Mouse (Mus musculus) stomach, embryonic 14.5 days (tissue): ENCODE results near the gene Taar5. TPM values are rescaled to one million over a fixed set of nuclear protein-coding genes. Genes with fewer than 3 reads are reported as not detected.

Source experiments
- ATAC-seq: fragments of 200-750 bp; cut with Nextera tagmentation; 2 replicates; pipeline ENCODE4 v1.8.0; 2017; ENCODE audit warnings: low read depth, moderate TSS enrichment; ENCODE audit not compliant: insufficient number of reproducible peaks, insufficient read depth, low FRiP score
- H3K27ac ChIP-seq: fragments of 300-500 bp; sonication (generic); 2 replicates; pipeline ENCODE4 v1.5.1; 2014; ENCODE audit warnings: mild to moderate bottlenecking, low read length, moderate library complexity, mixed read lengths
- H3K27me3 ChIP-seq: fragments of 300-500 bp; sonication (generic); 2 replicates; pipeline ENCODE4 v1.6.1; 2014; ENCODE audit warnings: low read length, control low read depth, mixed read lengths; ENCODE audit not compliant: control insufficient read depth, insufficient read depth
- H3K36me3 ChIP-seq: fragments of 300-500 bp; sonication (generic); 2 replicates; pipeline ENCODE4 v1.6.1; 2014; ENCODE audit warnings: mild to moderate bottlenecking, control low read depth, low read length, moderate library complexity, mixed read lengths; ENCODE audit not compliant: control insufficient read depth, insufficient read depth
- H3K4me1 ChIP-seq: fragments of 300-500 bp; sonication (generic); 2 replicates; pipeline ENCODE4 v1.6.1; 2014; ENCODE audit warnings: low read length, control low read depth, mixed read lengths; ENCODE audit not compliant: control insufficient read depth, insufficient read depth
- H3K4me2 ChIP-seq: fragments of 300-500 bp; sonication (generic); replicated peaks from 2 replicates; pipeline ENCODE4 v1.6.1; 2014; ENCODE audit warnings: low read depth, low read length, control low read depth
- H3K4me3 ChIP-seq: fragments of 300-500 bp; sonication (generic); 2 replicates; pipeline ENCODE4 v1.5.1; 2014; ENCODE audit warnings: low read depth, low read length, control low read depth
- H3K9ac ChIP-seq: fragments of 300-500 bp; sonication (generic); replicated peaks from 2 replicates; pipeline ENCODE4 v1.6.1; 2014; ENCODE audit warnings: low read depth, mild to moderate bottlenecking, control low read depth, low read length, moderate library complexity, mixed read lengths
- H3K9me3 ChIP-seq: fragments of 300-500 bp; sonication (generic); 2 replicates; pipeline ENCODE4 v1.6.1; 2016; ENCODE audit warnings: low read depth, low read length, control low read depth; ENCODE audit not compliant: control insufficient read depth
- WGBS: fragments of 180-500 bp; shearing (Covaris S2); extraction: QIAGEN DNeasy Blood & Tissue Kit; methylation state at CpG from one replicate; pipeline ENCODE4 v1.1.7; 2014; 5-methylcytosine and 5-hydroxymethylcytosine counted together
- polyA plus RNA-seq: library from polyadenylated mRNA; unstranded; fragments of >200 nt; fragmentation: Nextera tagmentation; extraction: Ambion mirVana; gene quantifications from 2 replicates; pipeline ENCODE4 v1.2.1, GENCODE M21; 2014

Gene Taar5
- polyA plus RNA-seq, 1 experiment from 2014 or later: not detected

GRCm38 (mm10) chr10:23986419-23986818 is 15.9 kb downstream of the Taar5 start:
- H3K27me3 ChIP-seq: no peaks in the 10 kb centered on the region
- H3K36me3 ChIP-seq: no peaks in the 10 kb centered on the region
- WGBS: 78% methylated on average over 5 of the region's 5 CpGs
- H3K27ac ChIP-seq: no peak overlapping the region
- H3K9me3 ChIP-seq: no peaks in the 10 kb centered on the region
- no peaks in the 10 kb centered on the region for H3K4me1 ChIP-seq
- H3K4me3 ChIP-seq: no peak overlapping the region
- no peak overlapping the region for H3K4me2 ChIP-seq
- no peak for ATAC-seq
- no peak overlapping the region for H3K9ac ChIP-seq

GRCm38 (mm10) chr10:23993381-23993780 is 22.9 kb downstream of the Taar5 start, which contains the start of gene Taar7a:
Gene Taar7a (minus strand): TSS chr10:23993481.
- no peaks in the 10 kb centered on the region for H3K4me1 ChIP-seq
- 87% methylated on average over 3 of the region's 3 CpGs for WGBS
- no peak for ATAC-seq

GRCm38 (mm10) chr10:23999639-24000038 is 29.1 kb downstream of the Taar5 start, which contains the start of gene Taar7b:
Gene Taar7b (plus strand): TSS chr10:23999939.
- 68% methylated on average over 1 of the region's 1 CpGs for WGBS
- no peak for ATAC-seq
- H3K4me3 ChIP-seq: no peak within 1 kb of the TSS
- H3K27ac ChIP-seq: no peak within 1 kb of the TSS
- no peaks in the 10 kb centered on the region for H3K27me3 ChIP-seq
- no peaks in the 10 kb centered on the region for H3K36me3 ChIP-seq
- no peak within 1 kb of the TSS for H3K9ac ChIP-seq
- H3K4me1 ChIP-seq: no peaks in the 10 kb centered on the region
- H3K9me3 ChIP-seq: no peaks in the 10 kb centered on the region
- H3K4me2 ChIP-seq: no peak within 1 kb of the TSS

More at GRCm38 (mm10) chr10:23993381-23993780, 22.9 kb downstream of the Taar5 start, which contains the start of gene Taar7a:
- H3K9ac ChIP-seq: no peak within 1 kb of the TSS
- H3K36me3 ChIP-seq: no peaks in the 10 kb centered on the region
- H3K4me2 ChIP-seq: no peak within 1 kb of the TSS
- no peak within 1 kb of the TSS for H3K4me3 ChIP-seq
- no peaks in the 10 kb centered on the region for H3K9me3 ChIP-seq
- H3K27ac ChIP-seq: no peak within 1 kb of the TSS
- no peaks in the 10 kb centered on the region for H3K27me3 ChIP-seq

GRCm38 (mm10) chr10:24006442-24006841 is 35.9 kb downstream of the Taar5 start:
- Histone ChIP-seq H3K4me1 (no peaks in the 10 kb centered on the region), H3K27me3 (no peaks in the 10 kb centered on the region), H3K36me3 (no peaks in the 10 kb centered on the region), H3K27ac (no peak overlapping the region), H3K4me3 (no peak overlapping the region), H3K4me2 (no peak overlapping the region), H3K9ac (no peak overlapping the region), H3K9me3 (no peaks in the 10 kb centered on the region)
- no peak for ATAC-seq
- 62% methylated on average over 1 of the region's 1 CpGs for WGBS

GRCm38 (mm10) chr10:24007034-24007433 is 36.5 kb downstream of the Taar5 start:
- no peaks in the 10 kb centered on the region for H3K36me3 ChIP-seq
- no peak overlapping the region for H3K4me2 ChIP-seq
- ATAC-seq: no peak
- H3K4me1 ChIP-seq: no peaks in the 10 kb centered on the region
- no peak overlapping the region for H3K27ac ChIP-seq
- no peak overlapping the region for H3K4me3 ChIP-seq
- no peaks in the 10 kb centered on the region for H3K9me3 ChIP-seq
- 24% methylated on average over 2 of the region's 2 CpGs for WGBS
- no peak overlapping the region for H3K9ac ChIP-seq
- no peaks in the 10 kb centered on the region for H3K27me3 ChIP-seq

GRCm38 (mm10) chr10:24008143-24008542 is 37.6 kb downstream of the Taar5 start:
- no peaks in the 10 kb centered on the region for H3K36me3 ChIP-seq
- ATAC-seq: no peak
- WGBS: 84% methylated on average over 1 of the region's 1 CpGs

More at GRCm38 (mm10) chr10:24008143-24008542, 37.6 kb downstream of the Taar5 start:
- Histone ChIP-seq H3K27ac (no peak overlapping the region), H3K4me1 (no peaks in the 10 kb centered on the region), H3K27me3 (no peaks in the 10 kb centered on the region), H3K9me3 (no peaks in the 10 kb centered on the region), H3K4me3 (no peak overlapping the region), H3K9ac (no peak overlapping the region), H3K4me2 (no peak overlapping the region)

Other genes with a start within 250 kb of the Taar5 start
- 247 and 248 TPM in 2 replicates for gene Rps12, start 183.4 kb upstream of the Taar5 start, polyA plus RNA-seq
- 17.3 and 23.7 TPM in 2 replicates for gene Slc18b1, start 173.7 kb upstream of the Taar5 start, polyA plus RNA-seq
- gene Vnn3, start 119.2 kb upstream of the Taar5 start, polyA plus RNA-seq: 0.27 TPM in 1 of 2 replicates, not detected in the other
- 1.9 and 2.5 TPM in 2 replicates for gene Vnn1, start 76.0 kb upstream of the Taar5 start, polyA plus RNA-seq
- not detected in 2 replicates for gene Taar1, start 50.4 kb upstream of the Taar5 start, polyA plus RNA-seq
- not detected in 2 replicates for gene Taar2, start 32.1 kb upstream of the Taar5 start, polyA plus RNA-seq
- gene Taar3, start 21.1 kb upstream of the Taar5 start, polyA plus RNA-seq: not detected in 2 replicates
- not detected in 2 replicates for gene Taar4, start 10.2 kb upstream of the Taar5 start, polyA plus RNA-seq
- not detected in 2 replicates for gene Taar6, start 14.9 kb downstream of the Taar5 start, polyA plus RNA-seq
- gene Taar7a, start 22.8 kb downstream of the Taar5 start, polyA plus RNA-seq: not detected in 2 replicates
- gene Taar7b, start 29.2 kb downstream of the Taar5 start, polyA plus RNA-seq: not detected in 2 replicates
- gene Taar7d, start 56.5 kb downstream of the Taar5 start, polyA plus RNA-seq: not detected in 2 replicates
- not detected in 2 replicates for gene Taar7e, start 66.9 kb downstream of the Taar5 start, polyA plus RNA-seq
- gene Taar7f, start 78.8 kb downstream of the Taar5 start, polyA plus RNA-seq: not detected in 2 replicates
- gene Taar8a, start 105.8 kb downstream of the Taar5 start, polyA plus RNA-seq: not detected in 2 replicates
- gene Taar8b, start 121.6 kb downstream of the Taar5 start, polyA plus RNA-seq: not detected in 2 replicates
- not detected in 2 replicates for gene Taar8c, start 131.2 kb downstream of the Taar5 start, polyA plus RNA-seq
- gene Taar9, start 138.8 kb downstream of the Taar5 start, polyA plus RNA-seq: not detected in 2 replicates
- gene Stx7, start 178.6 kb downstream of the Taar5 start, polyA plus RNA-seq: 93.1 and 93.2 TPM in 2 replicates